Mouse (Mus musculus): ENCODE measurements around the gene Plekhb2. TPM values are rescaled to one million over a fixed set of nuclear protein-coding genes. Genes with fewer than 3 reads are reported as not detected.

Plekhb2 gene
- total RNA-seq, 2 experiments from 2014 or later = 197 to 199 TPM

- DNase-seq = no peak
Measured at GRCm38 (mm10) chr1:34867574-34867955, 17.8 kb downstream of the Plekhb2 start.

GRCm38 (mm10) chr1:34868391-34868790, 18.6 kb downstream of the Plekhb2 start:
- no peak for DNase-seq

GRCm38 (mm10) chr1:34869231-34869630, 19.5 kb downstream of the Plekhb2 start:
- DNase-seq = no peak

- no peak for DNase-seq
Measured at GRCm38 (mm10) chr1:34871170-34871569, 21.4 kb downstream of the Plekhb2 start.

- peak in 1 of 2 experiments; percentile 0 for DNase-seq
Measured at GRCm38 (mm10) chr1:34873551-34873950, 23.8 kb downstream of the Plekhb2 start.

GRCm38 (mm10) chr1:34879611-34880010, 29.8 kb downstream of the Plekhb2 start:
- DNase-seq = no peak

- no peak for DNase-seq
Measured at GRCm38 (mm10) chr1:34883776-34884175, 34.0 kb downstream of the Plekhb2 start.

- DNase-seq = peak; percentile 60 to 69
Measured at GRCm38 (mm10) chr1:34891559-34892289, 41.9 kb downstream of the Plekhb2 start.

GRCm38 (mm10) chr1:34892466-34892865, 42.7 kb downstream of the Plekhb2 start:
- no peak for DNase-seq

- DNase-seq = no peak
Measured at GRCm38 (mm10) chr1:34893331-34893730, 43.6 kb downstream of the Plekhb2 start.

- DNase-seq = peak in 1 of 2 experiments; percentile 14
Measured at GRCm38 (mm10) chr1:34893831-34894230, 44.1 kb downstream of the Plekhb2 start.

GRCm38 (mm10) chr1:34896102-34896501, 46.3 kb downstream of the Plekhb2 start:
- no peak for DNase-seq

GRCm38 (mm10) chr1:34896898-34897297, 47.1 kb downstream of the Plekhb2 start:
- peak in 1 of 2 experiments; percentile 35 for DNase-seq

- no peak for DNase-seq
Measured at GRCm38 (mm10) chr1:34928656-34929055, 78.9 kb downstream of the Plekhb2 start.

Other genes with a start within 250 kb of the Plekhb2 start
- gene Fam168b, start 6.9 kb upstream of the Plekhb2 start, total RNA-seq (2021) = 100 to 1,000 TPM; 226 to 227 TPM

Measured in layer of hippocampus, postnatal 36 days (tissue).